Mouse (Mus musculus) naive thymus-derived CD4-positive, alpha-beta T cell, adult 5 months (primary cell): ENCODE data around the gene Olfr896-ps1. TPM values are rescaled to one million over a fixed set of nuclear protein-coding genes. Genes with fewer than 3 reads are reported as not detected.

Experiments
- polyA plus RNA-seq: library from polyadenylated mRNA; unstranded; fragments of 100-300 nt; shearing (Covaris generic); gene quantifications from one replicate; pipeline ENCODE4 v1.2.1, GENCODE M21; 2017

The Olfr896-ps1 gene
- not detected for polyA plus RNA-seq

GRCm38 (mm10) chr9:38290807-38291206, at the start of gene Olfr896-ps1:
Gene Olfr896-ps1, plus strand, starts transcription at chr9:38291107.

DNA sequence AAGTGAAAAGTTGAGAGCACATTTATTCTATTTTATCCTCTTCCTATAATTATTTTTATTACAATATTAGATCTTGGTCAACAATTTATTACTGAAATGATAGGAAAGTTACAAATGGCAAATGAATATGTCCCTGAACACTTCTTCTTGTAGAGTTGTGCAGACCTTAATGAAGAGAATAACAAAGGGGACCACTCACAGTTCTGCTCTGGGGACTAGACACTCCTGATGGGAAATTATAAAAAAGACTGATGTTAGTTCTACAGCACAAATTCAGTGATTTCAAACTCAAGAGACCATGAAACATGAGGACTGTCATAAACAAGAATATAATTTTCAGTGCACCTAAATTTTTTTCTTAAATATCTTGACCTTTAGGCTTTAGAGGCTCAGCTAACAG, 38.4 kb upstream of the Olfr896-ps1 start, which contains the start of gene Olfr143:
TSS of gene Olfr143 (plus strand) at position 301 of the 400 bp plus-strand sequence.

GRCm38 (mm10) chr9:38267551-38267950, 23.4 kb upstream of the Olfr896-ps1 start, which contains the start of gene Olfr895:
Gene Olfr895, plus strand, starts transcription at chr9:38267851.

GRCm38 (mm10) chr9:38328760-38329159, 37.9 kb downstream of the Olfr896-ps1 start, which contains the start of gene Olfr25:
Gene Olfr25, plus strand, starts transcription at chr9:38329060.

Other genes starting within 250 kb of the Olfr896-ps1 start
- gene Olfr884, start 244.6 kb upstream of the Olfr896-ps1 start, polyA plus RNA-seq: not detected
- not detected for gene Olfr885, start 229.8 kb upstream of the Olfr896-ps1 start, polyA plus RNA-seq
- 0.07 TPM for gene Olfr887, start 207.0 kb upstream of the Olfr896-ps1 start, polyA plus RNA-seq
- not detected for gene Olfr888, start 183.0 kb upstream of the Olfr896-ps1 start, polyA plus RNA-seq
- gene Olfr889, start 175.9 kb upstream of the Olfr896-ps1 start, polyA plus RNA-seq: not detected
- 0.39 TPM for gene Olfr890, start 148.6 kb upstream of the Olfr896-ps1 start, polyA plus RNA-seq
- gene Olfr891, start 110.3 kb upstream of the Olfr896-ps1 start, polyA plus RNA-seq: not detected
- not detected for gene Olfr893, start 82.7 kb upstream of the Olfr896-ps1 start, polyA plus RNA-seq
- gene Olfr894, start 73.1 kb upstream of the Olfr896-ps1 start, polyA plus RNA-seq: not detected
- not detected for gene Olfr143, start 38.3 kb upstream of the Olfr896-ps1 start, polyA plus RNA-seq
- not detected for gene Olfr895, start 23.3 kb upstream of the Olfr896-ps1 start, polyA plus RNA-seq
- not detected for gene Olfr25, start 38.0 kb downstream of the Olfr896-ps1 start, polyA plus RNA-seq
- gene Olfr898, start 57.3 kb downstream of the Olfr896-ps1 start, polyA plus RNA-seq: not detected
- gene Olfr250, start 75.8 kb downstream of the Olfr896-ps1 start, polyA plus RNA-seq: 0.09 TPM
- gene Olfr251, start 86.0 kb downstream of the Olfr896-ps1 start, polyA plus RNA-seq: not detected
- 0.10 TPM for gene Olfr147, start 110.6 kb downstream of the Olfr896-ps1 start, polyA plus RNA-seq
- not detected for gene Olfr901, start 138.3 kb downstream of the Olfr896-ps1 start, polyA plus RNA-seq
- gene Olfr902, start 156.5 kb downstream of the Olfr896-ps1 start, polyA plus RNA-seq: not detected
- not detected for gene Olfr904, start 172.0 kb downstream of the Olfr896-ps1 start, polyA plus RNA-seq
- gene Olfr905, start 180.0 kb downstream of the Olfr896-ps1 start, polyA plus RNA-seq: not detected
- not detected for gene Olfr906, start 196.0 kb downstream of the Olfr896-ps1 start, polyA plus RNA-seq
- gene Olfr907, start 204.7 kb downstream of the Olfr896-ps1 start, polyA plus RNA-seq: not detected
- not detected for gene Olfr911-ps1, start 230.5 kb downstream of the Olfr896-ps1 start, polyA plus RNA-seq
- gene Olfr910, start 246.7 kb downstream of the Olfr896-ps1 start, polyA plus RNA-seq: not detected